Mouse (Mus musculus): ENCODE measurements around the gene Slc22a4. TPM values are rescaled to one million over a fixed set of nuclear protein-coding genes. Genes with fewer than 3 reads are reported as not detected.
A peak's percentile ranks its signal among the peaks of the same experiment; 100 is the strongest.
"Not testable (repeated sequence)": the region's sequence is repeated elsewhere in the genome, so short reads cannot be mapped to it uniquely, and the experiment has no call there.

Gene Slc22a4
- polyA plus RNA-seq, 3 experiments from 2014 or later = 1.1 TPM; not detected in 2

GRCm38 (mm10) chr11:54004221-54004620, 23.7 kb downstream of the Slc22a4 start:
- no peak for ATAC-seq

GRCm38 (mm10) chr11:54002761-54003717, 24.9 kb downstream of the Slc22a4 start:
- not testable (repeated sequence) for ATAC-seq

- ATAC-seq = no peak
Observed at GRCm38 (mm10) chr11:54002147-54002760, 25.6 kb downstream of the Slc22a4 start.

- ATAC-seq = no peak
Observed at GRCm38 (mm10) chr11:53997661-53998060, 30.2 kb downstream of the Slc22a4 start.

GRCm38 (mm10) chr11:53992264-53992663, 35.6 kb downstream of the Slc22a4 start:
- no peak for ATAC-seq

- ATAC-seq = no peak
Observed at GRCm38 (mm10) chr11:53989232-53989631, 38.7 kb downstream of the Slc22a4 start.

- no peak for ATAC-seq
Observed at GRCm38 (mm10) chr11:53988081-53988480, 39.8 kb downstream of the Slc22a4 start.

GRCm38 (mm10) chr11:53981396-53981795, 46.5 kb downstream of the Slc22a4 start:
- no peak for ATAC-seq

GRCm38 (mm10) chr11:53979788-53980621, 47.9 kb downstream of the Slc22a4 start, which contains the start of gene Slc22a21:
Slc22a21 (minus strand) TSS chr11:53980332.
- peak; percentile 25 for ATAC-seq

- not testable (repeated sequence) for ATAC-seq
Observed at GRCm38 (mm10) chr11:53979456-53979787, 48.5 kb downstream of the Slc22a4 start.

GRCm38 (mm10) chr11:53977672-53978071, 50.2 kb downstream of the Slc22a4 start:
- no peak for ATAC-seq

GRCm38 (mm10) chr11:53975559-53975958, 52.3 kb downstream of the Slc22a4 start:
- ATAC-seq = no peak

- ATAC-seq = no peak
Observed at GRCm38 (mm10) chr11:53958984-53959383, 68.9 kb downstream of the Slc22a4 start.

GRCm38 (mm10) chr11:53958176-53958575, 69.7 kb downstream of the Slc22a4 start:
- ATAC-seq = not testable (repeated sequence)

GRCm38 (mm10) chr11:53956636-53957035, 71.3 kb downstream of the Slc22a4 start:
- ATAC-seq = no peak

- ATAC-seq = no peak
Observed at GRCm38 (mm10) chr11:53954653-53955052, 73.2 kb downstream of the Slc22a4 start.

GRCm38 (mm10) chr11:53950133-53950532, 77.8 kb downstream of the Slc22a4 start:
- ATAC-seq = not testable (repeated sequence)

Other genes with a start within 250 kb of the Slc22a4 start
- gene Gm12216, start 168.8 kb downstream of the Slc22a4 start, polyA plus RNA-seq (2017; shearing (Covaris generic)) = 10 to 100 TPM; 19.8 to 38.0 (median 32.6) TPM
- gene Slc22a5, start 136.4 kb downstream of the Slc22a4 start, polyA plus RNA-seq (2017; shearing (Covaris generic)) = 10 to 100 TPM in 2 of 3 experiments, 1 to 10 TPM in 1; 8.9 to 15.5 (median 12.7) TPM
- gene Slc22a21, start 47.8 kb downstream of the Slc22a4 start, polyA plus RNA-seq (2017; shearing (Covaris generic)) = under 1 TPM in 1 of 3 experiments, not detected in 2; 0.40 TPM
- gene Pdlim4, start 40.9 kb upstream of the Slc22a4 start, polyA plus RNA-seq (2017; shearing (Covaris generic)) = 1 to 10 TPM in 1 of 3 experiments, under 1 TPM in 2; 0.49 to 1.1 (median 0.50) TPM
- not detected for gene P4ha2, start 72.0 kb upstream of the Slc22a4 start, polyA plus RNA-seq (2017; shearing (Covaris generic))
- 1 to 10 TPM in 2 of 3 experiments, not detected in 1; 1.2 to 2.8 TPM for gene Csf2, start 221.6 kb upstream of the Slc22a4 start, polyA plus RNA-seq (2017; shearing (Covaris generic))
- gene Il3, start 239.2 kb upstream of the Slc22a4 start, polyA plus RNA-seq (2017; shearing (Covaris generic)) = not detected

Data from inflammation-experienced regulatory T-cells, adult 6 months (primary cell).